Mouse (Mus musculus): ENCODE data around the gene Phactr2. TPM values are rescaled to one million over a fixed set of nuclear protein-coding genes. Genes with fewer than 3 reads are reported as not detected.

The Phactr2 gene
- total RNA-seq, 2 experiments from 2014 or later: 17.6 to 19.4 TPM

- no peak for DNase-seq (ENCODE audit: low spot score)
Observed at GRCm38 (mm10) chr10:13448283-13449045, 25.7 kb downstream of the Phactr2 start.

- peak; percentile 20 for DNase-seq (ENCODE audit: low spot score)
Observed at GRCm38 (mm10) chr10:13446791-13447249, 27.4 kb downstream of the Phactr2 start.

- DNase-seq (ENCODE audit: low spot score): no peak
Observed at GRCm38 (mm10) chr10:13444257-13444656, 30.0 kb downstream of the Phactr2 start.

DNA sequence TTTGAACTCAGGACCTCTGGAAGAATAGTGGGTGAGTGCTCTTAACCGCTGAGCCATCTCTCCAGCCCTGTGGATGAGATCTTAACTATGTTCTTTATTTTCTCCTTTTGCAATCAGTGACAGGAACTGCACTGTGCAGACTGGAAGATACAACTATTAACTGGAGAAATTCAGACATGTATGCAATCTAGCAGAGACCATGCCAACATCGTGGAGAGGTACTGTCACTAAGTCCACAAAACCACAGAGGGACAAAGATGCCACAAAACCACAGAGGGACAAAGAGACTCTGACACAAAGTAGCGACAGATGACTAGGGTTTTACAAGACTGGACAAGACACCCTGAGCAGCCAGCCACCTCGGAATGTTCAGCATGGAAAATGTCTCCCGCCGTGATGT, 30.6 kb downstream of the Phactr2 start:
- DNase-seq (ENCODE audit: low spot score): no peak

DNA sequence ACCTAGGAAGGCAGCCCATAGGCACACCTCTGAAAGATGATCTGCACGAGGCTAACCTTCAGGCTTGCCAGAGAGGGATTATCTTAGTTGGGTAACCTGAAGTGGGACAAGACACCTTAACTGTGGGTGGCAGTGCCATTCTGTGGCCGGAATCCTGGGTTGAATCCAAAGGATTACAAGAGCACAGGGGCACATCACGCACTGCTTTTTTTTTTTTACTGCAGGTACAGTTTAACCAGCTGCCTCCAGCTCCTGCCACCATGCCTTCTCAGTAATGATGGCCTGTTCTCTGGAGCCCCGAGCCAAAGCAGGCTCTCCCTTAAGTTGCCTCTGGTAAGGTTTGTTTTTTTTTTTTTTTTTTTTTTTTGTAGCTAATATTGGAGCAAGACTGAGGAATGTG, 33.9 kb downstream of the Phactr2 start:
- no peak for DNase-seq (ENCODE audit: low spot score)

DNA sequence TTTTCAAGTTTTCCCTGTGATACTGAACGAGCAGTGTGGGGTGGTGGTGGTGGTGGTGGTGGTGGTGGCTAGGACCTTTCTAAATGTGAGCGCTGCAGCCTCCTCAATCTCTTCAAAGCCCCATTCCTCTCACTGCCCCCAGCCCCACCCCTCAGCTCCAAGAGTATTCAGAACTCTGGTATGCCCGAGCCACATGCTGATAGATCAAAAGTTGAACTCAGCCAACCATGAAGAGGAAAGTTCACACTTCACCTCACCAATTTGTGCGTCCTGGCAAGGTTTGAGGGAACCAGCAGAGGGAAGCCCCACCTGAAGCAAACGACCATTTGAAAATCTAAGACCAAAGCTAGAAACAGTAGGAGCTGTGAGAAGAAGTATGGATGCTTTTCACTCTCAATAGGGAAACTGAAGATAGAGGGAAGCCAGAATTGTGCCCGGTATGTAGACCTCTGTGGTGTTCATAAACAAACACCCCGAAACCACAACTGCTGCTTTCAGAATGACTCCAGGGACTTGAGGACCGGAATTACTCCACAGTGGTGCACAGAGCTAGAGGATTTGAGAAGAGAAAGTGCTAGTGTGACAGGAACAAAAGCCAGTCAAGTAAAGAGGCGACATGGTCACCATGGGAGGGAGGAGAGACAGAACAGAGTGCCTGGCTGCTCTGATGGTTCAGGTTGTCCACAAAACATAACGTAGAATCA, 35.9 kb downstream of the Phactr2 start:
- DNase-seq (ENCODE audit: low spot score): no peak

DNA sequence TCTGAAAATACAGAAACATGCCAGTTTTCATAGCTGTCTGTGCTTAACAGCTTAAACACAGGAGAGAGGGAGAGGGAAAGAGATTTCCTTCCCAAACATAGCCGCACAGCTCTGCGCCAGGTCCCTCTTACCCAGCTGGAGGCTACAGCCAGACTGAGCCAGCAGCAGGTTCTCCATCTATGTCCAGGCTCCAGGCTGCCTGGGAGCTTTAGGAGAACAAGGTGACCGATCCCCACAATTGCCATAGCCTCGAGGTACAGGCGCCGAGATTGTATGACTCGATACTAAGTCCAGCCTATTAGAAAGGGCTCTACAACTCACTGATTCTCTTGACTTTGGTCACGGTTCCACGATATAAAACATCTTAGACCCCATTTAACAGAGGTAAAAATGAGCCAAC, 37.2 kb downstream of the Phactr2 start:
- DNase-seq (ENCODE audit: low spot score): no peak

- no peak for DNase-seq (ENCODE audit: low spot score)
Observed at GRCm38 (mm10) chr10:13433016-13433415, 41.2 kb downstream of the Phactr2 start.

GRCm38 (mm10) chr10:13431641-13432540, 42.3 kb downstream of the Phactr2 start:
- DNase-seq (ENCODE audit: low spot score): no peak

DNA sequence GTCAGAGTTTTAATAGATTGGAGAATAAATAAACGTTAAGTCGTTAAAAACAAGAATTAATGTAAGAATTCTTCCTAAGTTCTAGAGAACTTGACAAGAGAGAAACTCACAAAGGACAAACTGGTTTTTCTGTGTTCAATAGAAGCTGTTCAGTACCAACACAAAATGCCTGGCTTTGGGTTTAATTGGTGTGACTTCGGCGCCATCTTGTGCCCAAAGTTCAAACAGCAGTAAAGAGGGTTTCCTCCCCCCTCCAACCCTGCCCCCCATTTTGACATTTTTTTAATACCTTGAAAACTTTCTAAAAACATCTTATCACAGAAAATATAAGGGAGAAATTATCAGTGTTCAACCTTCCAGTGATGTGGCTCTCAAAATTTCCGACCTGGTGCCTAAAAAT, 44.4 kb downstream of the Phactr2 start:
- DNase-seq (ENCODE audit: low spot score): peak; percentile 66

- peak; percentile 14 for DNase-seq (ENCODE audit: low spot score)
Observed at GRCm38 (mm10) chr10:13429240-13429639, 45.0 kb downstream of the Phactr2 start.

DNA sequence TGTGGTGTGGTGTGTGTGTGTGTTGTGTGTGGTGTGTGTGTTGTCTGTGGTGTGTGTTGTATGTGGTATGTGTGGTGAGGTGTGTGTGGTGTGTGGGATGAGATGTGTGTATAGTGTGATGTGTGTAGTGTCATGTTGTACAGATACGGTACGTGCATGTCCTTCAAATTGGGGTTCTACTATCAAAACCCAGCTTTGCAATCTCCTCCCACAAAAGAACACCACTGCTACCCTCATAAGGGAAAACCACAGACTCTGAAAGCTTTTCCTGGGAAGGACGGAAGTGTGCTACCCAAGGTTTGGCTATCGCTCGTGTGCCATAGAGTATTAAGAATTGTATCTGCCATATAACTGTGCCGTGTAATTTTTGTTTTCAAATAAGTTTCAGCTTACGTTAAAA, 45.7 kb downstream of the Phactr2 start:
- DNase-seq (ENCODE audit: low spot score): no peak

DNA sequence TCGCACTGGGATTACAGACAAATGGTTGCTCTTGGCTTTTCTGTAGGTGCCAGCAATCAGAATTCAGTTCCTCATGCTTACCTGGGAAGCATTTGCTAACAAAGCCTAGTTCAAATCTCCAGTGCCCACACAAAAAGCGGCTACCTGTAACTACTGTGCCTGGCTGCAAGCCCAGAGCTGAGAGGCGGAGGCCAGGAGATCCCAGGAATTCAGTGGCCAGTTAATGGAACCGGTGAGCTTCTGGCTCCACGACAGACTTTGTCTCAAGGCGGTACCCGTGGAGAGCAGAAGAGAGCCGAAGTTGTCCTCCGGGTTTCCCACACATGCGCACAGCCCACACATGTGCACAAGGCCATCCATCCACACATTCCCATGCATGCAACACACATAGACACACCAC, 46.6 kb downstream of the Phactr2 start:
- no peak for DNase-seq (ENCODE audit: low spot score)

GRCm38 (mm10) chr10:13425198-13425597, 49.0 kb downstream of the Phactr2 start:
- DNase-seq (ENCODE audit: low spot score): peak; percentile 62

GRCm38 (mm10) chr10:13424508-13424907, 49.7 kb downstream of the Phactr2 start:
- DNase-seq (ENCODE audit: low spot score): no peak

- DNase-seq (ENCODE audit: low spot score): no peak
Observed at GRCm38 (mm10) chr10:13424015-13424414, 50.2 kb downstream of the Phactr2 start.

GRCm38 (mm10) chr10:13422121-13422520, 52.1 kb downstream of the Phactr2 start:
- DNase-seq (ENCODE audit: low spot score): no peak

GRCm38 (mm10) chr10:13419246-13419645, 55.0 kb downstream of the Phactr2 start:
- DNase-seq (ENCODE audit: low spot score): no peak

DNA sequence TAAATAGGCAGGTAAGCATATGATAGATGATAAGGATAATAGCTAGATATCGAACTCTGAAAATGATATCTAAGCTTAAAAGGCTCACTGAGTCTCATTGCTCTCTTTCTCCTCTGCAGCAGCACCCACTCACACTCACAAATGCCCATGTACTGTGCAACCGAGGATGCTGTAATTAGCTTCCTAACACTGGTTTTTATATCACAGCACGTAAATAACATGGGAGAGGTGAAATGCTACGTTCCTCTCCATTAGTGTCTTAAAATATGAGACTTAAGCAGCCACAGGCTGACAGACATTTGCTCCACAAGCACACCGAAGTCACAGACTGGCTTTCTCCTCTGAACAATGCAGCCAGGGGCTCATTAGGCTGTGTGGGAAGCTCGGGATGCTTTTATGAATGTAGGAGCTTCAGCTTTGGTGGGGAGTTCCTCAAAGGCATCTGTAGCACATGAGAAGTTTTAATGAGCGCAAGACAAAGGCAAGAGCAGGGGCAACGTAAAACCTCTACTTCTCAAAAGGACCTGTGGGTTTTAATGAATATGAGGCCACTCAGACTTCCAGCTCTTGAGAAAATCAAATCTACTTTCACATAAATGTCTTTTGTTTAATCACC, 58.6 kb downstream of the Phactr2 start:
- DNase-seq (ENCODE audit: low spot score): no peak

DNA sequence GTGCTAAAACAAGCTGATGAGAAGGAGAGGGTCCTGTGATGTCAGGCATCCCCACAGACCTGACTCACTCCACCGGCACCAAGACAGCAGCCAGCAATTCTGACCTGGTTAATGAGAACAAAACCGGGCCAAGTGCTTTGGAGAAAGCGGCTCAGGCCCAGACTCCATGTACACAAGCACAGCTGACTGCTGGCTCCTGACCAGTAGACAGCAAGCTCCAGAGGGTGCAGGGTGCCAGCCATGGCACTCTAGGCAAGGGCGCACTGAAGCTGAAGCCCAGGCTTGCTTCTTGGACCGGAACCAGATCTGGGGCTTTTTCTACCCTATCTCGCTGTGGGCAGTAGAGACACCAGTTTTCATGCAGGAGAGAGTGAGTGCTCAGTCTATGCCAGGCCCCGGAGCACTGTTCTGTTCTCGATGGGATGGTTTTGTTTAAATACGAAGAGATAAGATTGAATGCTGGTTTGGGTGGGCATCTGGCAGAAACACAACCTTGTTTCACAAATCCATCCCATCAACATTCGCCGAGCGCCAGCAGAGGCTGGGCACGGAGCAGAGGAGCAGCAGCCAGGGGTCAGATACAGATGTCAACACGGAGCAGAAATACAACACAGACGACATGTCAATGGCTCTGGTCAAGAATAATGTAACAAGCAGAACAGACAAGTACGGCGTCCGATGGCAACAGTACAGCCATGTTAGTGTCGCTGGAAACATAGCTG, 61.8 kb downstream of the Phactr2 start:
- DNase-seq (ENCODE audit: low spot score): peak; percentile 57

DNA sequence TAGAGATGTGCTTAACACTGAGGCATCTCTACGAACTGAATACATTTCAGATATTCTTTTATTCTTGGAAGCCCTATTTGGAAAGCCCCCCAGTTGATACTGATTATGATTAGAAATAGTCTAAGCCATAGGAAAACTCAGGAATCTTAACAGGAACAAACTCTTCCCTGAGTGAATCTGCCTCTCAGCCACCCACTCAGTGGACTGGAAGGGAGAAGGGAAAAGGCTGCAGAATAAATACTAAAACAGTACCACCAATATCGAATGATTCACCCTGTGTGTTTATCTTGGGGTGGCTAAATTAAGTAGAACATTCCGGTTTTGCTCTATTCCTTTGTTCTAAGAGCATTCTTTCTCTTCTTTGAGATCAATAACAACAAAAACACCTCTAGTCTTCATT, 63.2 kb downstream of the Phactr2 start:
- DNase-seq (ENCODE audit: low spot score): no peak
